Mouse (Mus musculus) embryonic facial prominence, embryonic 14.5 days (tissue): ENCODE measurements around the gene Brsk1. TPM values are rescaled to one million over a fixed set of nuclear protein-coding genes. Genes with fewer than 3 reads are reported as not detected.

Experiments used
- ATAC-seq: fragments of 200-750 bp; cut with Nextera tagmentation; 2 replicates; pipeline ENCODE4 v1.8.0; 2017; ENCODE audit warnings: low read depth, moderate number of reproducible peaks, moderate TSS enrichment
- DNase-seq: peaks from one replicate; pipeline ENCODE4 v3.0.0-alpha.2; 2015; ENCODE audit warnings: low spot score
- H3K27ac ChIP-seq: fragments of 300-500 bp; sonication (generic); replicated peaks from 2 replicates; pipeline ENCODE4 v1.5.1; 2014; ENCODE audit warnings: low read depth, mild to moderate bottlenecking, low read length, moderate library complexity
- H3K27me3 ChIP-seq: fragments of 300-500 bp; sonication (generic); replicated peaks from 2 replicates; pipeline ENCODE4 v1.6.1; 2014; ENCODE audit warnings: low read length; ENCODE audit not compliant: control insufficient read depth, insufficient read depth
- H3K36me3 ChIP-seq: fragments of 300-500 bp; sonication (generic); 2 replicates; pipeline ENCODE4 v1.6.1; 2014; ENCODE audit warnings: low read length, mixed read lengths; ENCODE audit not compliant: control insufficient read depth, insufficient read depth
- H3K4me1 ChIP-seq: fragments of 300-500 bp; sonication (generic); 2 replicates; pipeline ENCODE4 v1.6.1; 2014; ENCODE audit warnings: antibody characterized with exemption, low read length; ENCODE audit not compliant: control insufficient read depth, insufficient read depth
- H3K4me2 ChIP-seq: fragments of 300-500 bp; sonication (generic); 2 replicates; pipeline ENCODE4 v1.6.1; 2014; ENCODE audit warnings: low read depth, mild to moderate bottlenecking, low read length, moderate library complexity, mixed read lengths
- H3K4me3 ChIP-seq: fragments of 300-500 bp; sonication (generic); 2 replicates; pipeline ENCODE4 v1.5.1; 2014; ENCODE audit warnings: low read depth, mild to moderate bottlenecking, low read length
- H3K9ac ChIP-seq: fragments of 300-500 bp; sonication (generic); 2 replicates; pipeline ENCODE4 v1.6.1; 2014; ENCODE audit warnings: low read depth, mild to moderate bottlenecking, low read length, moderate library complexity, mixed read lengths
- H3K9me3 ChIP-seq: fragments of 300-500 bp; sonication (generic); 2 replicates; pipeline ENCODE4 v1.6.1; 2016; ENCODE audit warnings: low read length; ENCODE audit not compliant: control insufficient read depth
- WGBS: fragments of 180-500 bp; shearing (Covaris S2); extraction: QIAGEN DNeasy Blood & Tissue Kit; methylation state at CpG from one replicate; pipeline ENCODE4 v1.1.7; 2014; 5-methylcytosine and 5-hydroxymethylcytosine counted together
- polyA plus RNA-seq: library from polyadenylated mRNA; unstranded; fragments of >200 nt; fragmentation: Nextera tagmentation; extraction: Ambion mirVana; gene quantifications from 2 replicates; pipeline ENCODE4 v1.2.1, GENCODE M21; 2014

Gene Brsk1
- polyA plus RNA-seq, 1 experiment from 2014 or later: 1.6 TPM

- H3K4me3 ChIP-seq: peak within 1 kb of the TSS; percentile 81
- H3K4me1 ChIP-seq: peaks cover 21% of the 10 kb centered on the region
- H3K27me3 ChIP-seq: no peaks in the 10 kb centered on the region
- H3K9me3 ChIP-seq: no peaks in the 10 kb centered on the region
- H3K27ac ChIP-seq: peak within 1 kb of the TSS; percentile 98
- H3K4me2 ChIP-seq: peak within 1 kb of the TSS; percentile 81
- WGBS: 0% methylated on average over 42 of the region's 54 CpGs
- peak; percentile 99 for DNase-seq
- peak within 1 kb of the TSS; percentile 92 for H3K9ac ChIP-seq
- peak; percentile 98 for ATAC-seq
- peaks cover 15% of the 10 kb centered on the region; the same call in 1 of the 2 replicates for H3K36me3 ChIP-seq
Measured at GRCm38 (mm10) chr7:4658912-4659551, 31.4 kb upstream of the Brsk1 start, which contains the start of gene Ppp6r1. Gene Ppp6r1, minus strand, starts transcription at chr7:4659019.

DNA sequence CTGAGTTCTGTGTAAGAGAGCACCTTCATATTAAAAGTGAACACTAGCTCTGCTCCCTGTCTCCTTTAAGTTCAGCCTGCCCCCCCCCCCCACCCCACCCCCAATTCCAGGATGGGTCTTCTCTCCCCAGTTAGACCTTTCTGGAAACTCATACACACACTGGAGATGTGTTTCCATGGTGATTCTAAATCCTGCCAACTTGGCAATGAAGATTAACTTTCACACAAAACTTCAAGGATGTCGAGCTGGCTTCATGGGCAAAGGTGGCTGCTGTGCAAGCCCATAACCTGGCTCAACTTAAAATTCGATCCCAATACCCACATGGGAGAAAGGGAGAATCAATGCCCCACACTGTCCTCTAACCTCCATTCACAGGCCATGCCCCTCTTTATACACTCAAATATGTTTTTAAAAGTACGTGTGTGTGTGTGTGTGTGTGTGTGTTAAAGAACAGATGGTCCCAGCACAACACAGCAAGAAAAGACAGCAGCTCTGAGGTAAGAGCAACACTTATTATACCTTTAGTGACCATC is 30.4 kb upstream of the Brsk1 start:
- peak overlapping the region; percentile 98 for H3K27ac ChIP-seq
- no peak for ATAC-seq
- peak overlapping the region; percentile 81 for H3K4me3 ChIP-seq
- DNase-seq: peak; percentile 16
- peak overlapping the region; percentile 92 for H3K9ac ChIP-seq
- H3K9me3 ChIP-seq: no peaks in the 10 kb centered on the region
- peak overlapping the region; percentile 81 for H3K4me2 ChIP-seq
- H3K4me1 ChIP-seq: peaks cover 21% of the 10 kb centered on the region
- no peaks in the 10 kb centered on the region for H3K27me3 ChIP-seq
- H3K36me3 ChIP-seq: peaks cover 23% of the 10 kb centered on the region
- 46% methylated on average over 3 of the region's 3 CpGs for WGBS

- no peaks in the 10 kb centered on the region; the same call in 1 of the 2 replicates for H3K4me1 ChIP-seq
- H3K27ac ChIP-seq: no peak overlapping the region
- 64% methylated on average over 8 of the region's 8 CpGs for WGBS
- no peak overlapping the region for H3K4me2 ChIP-seq
- no peak overlapping the region for H3K9ac ChIP-seq
- H3K9me3 ChIP-seq: no peaks in the 10 kb centered on the region
- ATAC-seq (no peak), DNase-seq (no peak)
- no peak overlapping the region for H3K4me3 ChIP-seq
- H3K27me3 ChIP-seq: no peaks in the 10 kb centered on the region
- H3K36me3 ChIP-seq: peaks cover 43% of the 10 kb centered on the region
Measured at GRCm38 (mm10) chr7:4663179-4663578, 27.2 kb upstream of the Brsk1 start.

DNA sequence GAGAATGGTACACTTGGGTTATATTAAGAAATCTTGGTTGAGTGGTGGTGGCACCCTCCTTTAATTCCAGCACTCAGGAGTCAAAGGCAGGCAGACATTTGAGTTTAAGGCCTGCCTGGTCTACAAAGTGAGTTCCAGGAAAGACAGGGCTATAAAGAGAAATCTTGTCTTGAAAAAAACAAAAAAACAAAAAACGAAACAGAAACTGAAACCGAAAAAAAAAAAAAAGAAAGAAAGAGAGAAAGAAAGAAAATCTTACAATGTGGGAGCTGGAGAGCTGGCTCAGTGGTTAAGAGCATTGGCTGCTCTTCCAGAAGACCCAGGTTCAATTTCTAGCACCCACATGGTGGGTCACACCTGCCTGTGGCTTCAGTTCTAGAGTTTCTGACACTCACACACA is 26.7 kb upstream of the Brsk1 start:
- ATAC-seq (no peak), DNase-seq (no peak)
- Histone ChIP-seq H3K36me3 (peaks cover 48% of the 10 kb centered on the region), H3K4me2 (no peak overlapping the region), H3K27ac (no peak overlapping the region), H3K4me1 (no peaks in the 10 kb centered on the region; the same call in 1 of the 2 replicates), H3K9ac (no peak overlapping the region), H3K4me3 (no peak overlapping the region), H3K27me3 (no peaks in the 10 kb centered on the region), H3K9me3 (no peaks in the 10 kb centered on the region)
- 94% methylated on average over 2 of the region's 2 CpGs for WGBS

DNA sequence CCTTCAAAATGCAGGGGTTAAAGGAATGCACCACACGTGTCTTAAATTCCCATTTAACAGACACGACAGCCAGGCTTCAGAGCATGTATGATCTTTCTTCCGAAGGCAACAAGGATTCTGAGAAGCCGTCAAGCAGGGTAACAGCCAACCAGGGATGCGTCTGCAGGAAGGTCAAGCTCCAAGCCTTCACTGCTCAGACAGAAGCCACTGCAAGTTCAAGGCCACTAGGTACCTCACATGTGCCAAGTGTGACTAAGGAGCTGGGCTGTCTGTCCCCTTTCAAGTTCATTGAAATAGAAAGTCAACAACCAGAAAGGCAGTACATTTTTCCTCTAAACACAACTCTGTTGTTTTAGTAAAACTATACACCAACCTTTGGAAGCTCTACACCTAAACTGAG is 23.5 kb upstream of the Brsk1 start:
- no peak for ATAC-seq
- Histone ChIP-seq H3K4me3 (no peak overlapping the region), H3K27me3 (no peaks in the 10 kb centered on the region), H3K27ac (no peak overlapping the region), H3K4me2 (no peak overlapping the region), H3K9ac (no peak overlapping the region), H3K9me3 (no peaks in the 10 kb centered on the region), H3K4me1 (no peaks in the 10 kb centered on the region), H3K36me3 (peaks cover 68% of the 10 kb centered on the region)
- no peak for DNase-seq
- 95% methylated on average over 5 of the region's 5 CpGs for WGBS

DNA sequence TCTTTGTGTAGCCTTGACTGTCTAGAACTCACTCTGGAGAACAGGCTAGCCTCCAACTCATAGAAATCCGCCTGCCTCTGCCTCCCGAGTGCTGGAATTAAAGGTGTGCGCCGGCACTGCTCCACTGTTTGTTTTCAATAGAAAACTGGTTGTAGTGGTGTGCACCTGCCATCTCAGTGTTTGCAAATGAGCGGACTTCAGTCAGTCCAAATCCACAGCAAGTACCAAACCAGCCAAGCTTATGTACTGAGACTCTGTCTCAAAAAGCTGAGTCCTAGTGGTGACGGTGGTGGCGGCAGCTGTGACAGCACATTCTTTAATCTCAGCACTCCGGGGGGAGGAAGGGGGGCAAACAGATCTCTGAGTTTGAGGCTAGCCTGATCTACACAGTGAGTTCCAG is 21.9 kb upstream of the Brsk1 start:
- Histone ChIP-seq H3K27ac (no peak overlapping the region), H3K9ac (no peak overlapping the region), H3K27me3 (no peaks in the 10 kb centered on the region), H3K36me3 (peaks cover 63% of the 10 kb centered on the region), H3K4me3 (no peak overlapping the region), H3K4me1 (no peaks in the 10 kb centered on the region), H3K4me2 (no peak overlapping the region), H3K9me3 (no peaks in the 10 kb centered on the region)
- DNase-seq (no peak), ATAC-seq (no peak)
- 94% methylated on average over 8 of the region's 8 CpGs for WGBS

DNA sequence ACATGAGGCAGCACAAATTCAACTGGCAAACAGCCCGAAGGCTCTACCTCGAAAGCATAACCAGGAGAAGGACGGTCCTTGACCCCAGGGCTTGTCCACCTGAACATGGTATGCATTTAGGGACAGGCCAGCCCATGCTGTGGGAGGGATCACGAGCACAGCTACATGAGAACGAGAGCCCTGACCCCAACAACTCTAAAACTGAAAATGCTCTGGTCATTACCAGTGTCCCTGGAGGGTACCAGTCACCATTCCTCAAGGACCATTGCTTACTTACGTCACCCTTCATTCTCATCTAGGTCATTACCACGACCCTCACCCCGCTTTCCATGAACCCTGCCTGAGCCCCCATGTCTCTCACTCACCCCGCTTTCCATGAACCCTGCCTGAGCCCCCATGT is 21.2 kb upstream of the Brsk1 start:
- Histone ChIP-seq H3K9me3 (no peaks in the 10 kb centered on the region), H3K36me3 (peaks cover 62% of the 10 kb centered on the region), H3K9ac (no peak overlapping the region), H3K4me1 (no peaks in the 10 kb centered on the region), H3K27me3 (no peaks in the 10 kb centered on the region), H3K4me2 (no peak overlapping the region), H3K4me3 (no peak overlapping the region), H3K27ac (no peak overlapping the region)
- DNase-seq: no peak
- WGBS: 96% methylated on average over 9 of the region's 9 CpGs
- no peak for ATAC-seq

GRCm38 (mm10) chr7:4670655-4671255 is 19.6 kb upstream of the Brsk1 start:
- DNase-seq: no peak
- Histone ChIP-seq H3K4me2 (no peak overlapping the region), H3K9ac (no peak overlapping the region), H3K36me3 (peaks cover 67% of the 10 kb centered on the region), H3K4me3 (no peak overlapping the region), H3K27ac (no peak overlapping the region), H3K9me3 (no peaks in the 10 kb centered on the region), H3K4me1 (no peaks in the 10 kb centered on the region), H3K27me3 (no peaks in the 10 kb centered on the region)
- ATAC-seq: no peak
- WGBS: 90% methylated on average over 8 of the region's 8 CpGs
